Mouse (Mus musculus): Measurements from ENCODE around the gene Rpl18a. TPM values are rescaled to one million over a fixed set of nuclear protein-coding genes. Genes with fewer than 3 reads are reported as not detected.

The Rpl18a gene
- polyA plus RNA-seq, 1 experiment from 2014 or later: 2,572 TPM

DNA sequence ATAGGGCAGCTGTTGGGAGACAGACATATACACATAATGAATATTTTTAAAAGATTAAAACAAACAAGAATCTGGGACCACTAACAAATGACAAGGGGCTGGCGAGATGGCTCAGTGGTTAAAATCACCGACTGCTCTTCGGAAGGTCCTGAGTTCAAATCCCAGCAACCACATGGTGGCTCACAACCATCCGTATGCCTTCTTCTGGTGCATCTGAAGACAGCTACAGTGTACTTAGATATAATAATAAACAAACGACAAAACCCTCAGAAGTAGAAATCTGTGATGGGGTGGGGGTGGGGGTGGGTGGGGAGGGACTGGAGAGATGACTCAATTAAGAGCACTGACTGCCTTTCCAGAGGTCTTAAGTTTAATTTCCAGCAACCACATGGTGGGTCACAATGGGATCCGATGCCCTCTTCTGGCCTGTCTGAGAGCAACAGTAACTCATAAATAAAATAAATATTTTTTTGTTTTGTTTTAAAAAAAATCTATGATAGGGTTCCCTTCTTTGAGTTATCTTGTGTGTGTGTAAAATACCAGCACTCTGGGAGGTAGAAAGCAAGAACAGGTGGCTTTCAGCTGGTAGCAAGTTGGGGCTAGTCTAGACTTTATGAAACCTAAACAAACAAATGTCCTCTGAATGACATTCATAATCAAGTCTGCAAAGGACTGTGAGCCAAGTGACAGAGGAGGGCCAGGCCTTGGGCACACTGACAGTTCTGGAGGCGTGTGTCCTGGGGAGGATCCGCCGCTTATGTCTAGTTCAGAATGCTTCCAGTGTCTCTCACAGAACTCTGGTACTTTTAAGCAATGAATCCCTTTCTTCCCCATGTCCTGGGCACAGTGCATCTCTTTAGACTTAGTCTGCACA lies 23.1 kb upstream of the Rpl18a start:
- no peaks in the 10 kb centered on the region for H3K27me3 ChIP-seq
- ATAC-seq (ENCODE audit: low read depth): no peak
- WGBS: 95% methylated on average over 9 of the region's 9 CpGs
- no peaks in the 10 kb centered on the region for H3K4me1 ChIP-seq (replicated peaks)
- H3K9me3 ChIP-seq: no peaks in the 10 kb centered on the region
- H3K4me3 ChIP-seq: no peak overlapping the region
- no peak overlapping the region for H3K4me2 ChIP-seq
- H3K9ac ChIP-seq: no peak overlapping the region
- peaks cover 70% of the 10 kb centered on the region for H3K36me3 ChIP-seq
- no peak overlapping the region for H3K27ac ChIP-seq (replicated peaks)

DNA sequence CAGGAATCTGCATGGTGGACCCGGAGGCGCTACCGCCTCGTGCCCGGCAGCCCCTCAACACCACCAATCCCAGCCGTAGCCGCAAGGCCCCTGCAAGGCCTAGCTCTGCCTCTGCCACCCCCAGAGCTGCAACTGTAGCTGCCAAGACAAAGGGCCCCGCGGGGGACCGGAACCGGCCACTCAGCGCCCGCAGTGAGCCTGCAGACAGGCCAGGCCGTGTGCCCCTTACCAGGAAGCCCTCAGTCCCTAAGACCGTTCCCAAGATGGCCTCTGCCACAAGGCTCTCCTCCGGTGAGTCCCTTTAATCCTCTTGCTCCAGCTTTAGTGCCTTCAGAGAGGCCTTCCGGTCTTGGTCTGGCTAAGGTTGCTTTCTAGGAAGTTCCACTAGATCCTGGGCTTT lies 17.5 kb upstream of the Rpl18a start:
- Histone ChIP-seq H3K4me3 (no peak overlapping the region), H3K9ac (peak overlapping the region; percentile 17; the same call in 1 of the 2 replicates), H3K9me3 (no peaks in the 10 kb centered on the region), H3K27me3 (no peaks in the 10 kb centered on the region), H3K27ac (replicated peaks) (no peak overlapping the region), H3K4me1 (replicated peaks) (no peaks in the 10 kb centered on the region), H3K36me3 (peaks cover 91% of the 10 kb centered on the region), H3K4me2 (no peak overlapping the region)
- ATAC-seq (ENCODE audit: low read depth): no peak
- 93% methylated on average over 17 of the region's 17 CpGs for WGBS

DNA sequence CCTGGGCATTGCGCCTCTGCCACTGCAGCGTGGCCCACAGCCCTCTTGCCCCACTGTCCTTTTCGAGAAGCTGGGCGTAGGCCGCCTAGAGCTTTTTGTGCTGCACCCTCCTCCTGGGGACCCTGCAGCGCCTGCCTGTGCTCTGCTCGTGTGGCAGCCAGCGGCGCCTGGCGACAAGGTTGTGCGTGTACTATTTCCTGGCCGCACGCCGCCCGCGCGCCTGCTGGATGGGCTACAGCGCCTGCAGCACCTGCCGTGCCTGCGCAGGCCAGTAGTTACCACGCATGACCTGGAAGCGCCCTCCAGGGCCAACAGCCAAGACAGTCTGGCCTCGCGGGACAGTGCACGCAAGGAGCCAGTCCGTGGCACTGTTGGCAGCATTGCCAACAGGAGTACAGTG lies 16.3 kb upstream of the Rpl18a start:
- no peak overlapping the region for H3K4me3 ChIP-seq
- 96% methylated on average over 26 of the region's 26 CpGs for WGBS
- H3K9me3 ChIP-seq: no peaks in the 10 kb centered on the region
- no peaks in the 10 kb centered on the region for H3K4me1 ChIP-seq (replicated peaks)
- no peak overlapping the region for H3K9ac ChIP-seq
- H3K27me3 ChIP-seq: no peaks in the 10 kb centered on the region
- no peak overlapping the region for H3K4me2 ChIP-seq
- no peak overlapping the region for H3K27ac ChIP-seq (replicated peaks)
- no peak for ATAC-seq (ENCODE audit: low read depth)
- H3K36me3 ChIP-seq: peaks cover 84% of the 10 kb centered on the region

DNA sequence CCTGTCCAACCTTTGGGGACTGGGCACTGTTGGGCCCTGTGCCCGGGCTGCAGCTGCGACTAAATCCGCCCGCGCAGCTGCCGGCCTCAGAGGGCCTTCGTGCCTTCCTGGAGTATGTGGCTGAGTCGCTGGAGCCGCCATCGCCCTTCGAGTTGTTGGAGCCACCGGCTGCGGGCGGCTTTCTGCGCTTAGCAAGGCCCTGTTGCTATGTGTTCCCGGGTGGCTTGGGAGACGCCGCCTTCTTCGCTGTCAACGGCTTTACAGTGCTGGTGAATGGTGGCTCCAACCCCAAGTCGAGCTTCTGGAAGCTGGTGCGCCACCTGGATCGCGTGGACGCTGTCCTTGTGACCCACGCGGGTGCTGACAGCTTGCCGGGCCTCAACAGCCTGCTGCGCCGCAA lies 15.7 kb upstream of the Rpl18a start:
- H3K36me3 ChIP-seq: peaks cover 79% of the 10 kb centered on the region
- no peak for ATAC-seq (ENCODE audit: low read depth)
- WGBS: 93% methylated on average over 30 of the region's 30 CpGs

DNA sequence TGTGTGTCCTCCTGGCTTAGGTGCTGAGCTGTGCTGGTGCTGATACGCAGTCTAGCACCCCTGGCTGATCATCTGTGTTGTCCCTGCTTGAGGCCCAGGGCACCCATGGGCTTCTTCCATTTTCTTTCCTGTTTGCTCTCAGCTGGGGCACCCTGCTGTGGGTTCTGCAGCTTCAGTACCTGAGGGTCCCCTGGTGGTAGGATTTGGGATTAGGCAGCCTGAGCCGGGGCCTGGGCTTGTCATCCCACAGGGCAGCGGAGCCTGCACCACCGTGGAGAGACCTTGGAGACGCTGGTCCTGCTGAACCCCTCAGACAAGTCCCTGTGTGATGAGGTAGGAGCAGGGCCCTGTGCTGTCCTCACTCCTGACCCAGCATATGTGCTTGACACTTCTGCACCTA lies 14.4 kb upstream of the Rpl18a start:
- WGBS: 80% methylated on average over 5 of the region's 5 CpGs
- Histone ChIP-seq H3K36me3 (peaks cover 65% of the 10 kb centered on the region), H3K4me3 (no peak overlapping the region), H3K9me3 (no peaks in the 10 kb centered on the region), H3K27me3 (no peaks in the 10 kb centered on the region), H3K4me2 (no peak overlapping the region), H3K27ac (replicated peaks) (no peak overlapping the region), H3K4me1 (replicated peaks) (peaks cover 11% of the 10 kb centered on the region), H3K9ac (no peak overlapping the region)
- ATAC-seq (ENCODE audit: low read depth): no peak

More for the DNA sequence above, 15.7 kb upstream of the Rpl18a start:
- no peaks in the 10 kb centered on the region for H3K27me3 ChIP-seq
- no peaks in the 10 kb centered on the region for H3K9me3 ChIP-seq
- no peak overlapping the region for H3K4me2 ChIP-seq
- no peak overlapping the region for H3K9ac ChIP-seq
- no peak overlapping the region for H3K27ac ChIP-seq (replicated peaks)
- no peaks in the 10 kb centered on the region for H3K4me1 ChIP-seq (replicated peaks)
- no peak overlapping the region for H3K4me3 ChIP-seq

DNA sequence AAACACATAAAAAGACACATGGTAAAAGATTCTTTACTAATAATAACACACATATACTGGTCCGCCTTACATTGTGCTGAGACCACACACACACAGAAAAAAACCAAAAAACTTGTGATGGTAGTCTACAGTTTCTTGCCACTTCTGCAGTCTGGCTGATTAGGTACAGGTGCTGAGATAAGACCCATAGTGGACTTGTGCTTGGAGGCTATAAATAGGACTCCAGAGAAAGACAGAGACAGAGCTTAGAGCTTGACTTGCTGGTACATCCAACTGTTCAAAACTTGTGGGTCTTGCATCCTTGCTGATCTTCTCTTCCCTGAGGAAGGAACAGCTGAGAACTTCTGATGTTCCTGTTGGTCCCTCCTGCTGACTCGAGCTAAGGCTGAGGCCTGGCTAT lies 10.3 kb upstream of the Rpl18a start:
- Histone ChIP-seq H3K9ac (no peak overlapping the region), H3K27me3 (peaks cover 19% of the 10 kb centered on the region), H3K4me1 (replicated peaks) (peaks cover 21% of the 10 kb centered on the region), H3K9me3 (no peaks in the 10 kb centered on the region), H3K27ac (replicated peaks) (no peak overlapping the region), H3K4me3 (peak overlapping the region; percentile 86; the same call in 1 of the 2 replicates), H3K4me2 (no peak overlapping the region), H3K36me3 (peaks cover 24% of the 10 kb centered on the region)
- WGBS: 100% methylated on average over 2 of the region's 2 CpGs
- ATAC-seq (ENCODE audit: low read depth): no peak

DNA sequence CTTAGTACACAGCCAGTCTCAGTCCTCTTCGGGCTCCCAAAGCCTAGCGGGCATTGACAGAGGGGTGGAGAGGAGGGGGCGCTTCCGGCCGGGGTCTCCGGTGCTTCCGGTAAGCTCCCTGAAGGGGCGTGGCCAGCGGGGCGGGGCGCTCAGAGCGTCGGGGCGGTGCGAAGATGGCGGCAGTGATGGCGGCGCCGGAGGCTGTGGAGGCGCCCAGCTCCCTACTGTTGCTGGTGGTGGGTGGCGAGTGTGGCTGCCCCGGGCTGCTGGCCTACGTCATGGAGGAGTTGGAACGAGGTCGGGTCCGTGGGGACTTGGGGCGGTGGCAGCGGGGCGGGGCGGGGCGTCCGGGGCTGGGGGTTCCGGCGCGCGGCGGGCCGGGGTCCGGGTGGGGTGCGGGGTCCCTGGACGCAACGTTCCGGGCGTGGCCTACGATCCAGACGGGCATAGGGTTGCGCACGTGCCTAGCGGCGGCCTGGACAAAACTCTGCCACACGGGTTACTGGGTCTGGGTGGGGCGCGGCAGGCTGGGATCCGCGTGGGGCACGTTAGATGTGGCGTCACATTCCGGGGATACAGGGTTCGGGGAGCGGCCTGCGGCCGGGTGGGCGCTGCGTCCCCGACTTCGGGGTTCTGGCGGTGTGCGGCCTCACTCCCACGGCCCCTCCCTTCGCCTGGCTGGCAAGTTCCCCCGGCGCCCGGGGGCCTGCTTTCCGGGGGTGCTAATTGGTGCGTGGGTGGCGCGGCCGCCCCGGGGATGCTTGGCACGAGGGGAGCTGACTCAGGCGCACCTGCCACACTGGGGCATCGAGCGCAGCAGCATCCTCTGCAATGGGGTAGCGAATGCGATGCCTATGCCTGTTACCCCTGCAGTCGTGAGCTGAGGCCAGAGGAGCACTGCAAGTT lies 8.9 kb upstream of the Rpl18a start, which contains the start of gene Map1s:
Map1s (plus strand) TSS at position 102 of the 906 bp plus-strand sequence.
- WGBS: under 1% methylated on average over 79 of the region's 86 CpGs
- H3K9ac ChIP-seq: peak within 1 kb of the TSS; percentile 93
- H3K36me3 ChIP-seq: peaks cover 11% of the 10 kb centered on the region
- no peaks in the 10 kb centered on the region for H3K9me3 ChIP-seq
- peak within 1 kb of the TSS; percentile 86 for H3K4me3 ChIP-seq
- H3K27me3 ChIP-seq: peaks cover 30% of the 10 kb centered on the region
- peak within 1 kb of the TSS; percentile 91 for H3K4me2 ChIP-seq
- peak within 1 kb of the TSS; percentile 93 for H3K27ac ChIP-seq (replicated peaks)
- ATAC-seq (ENCODE audit: low read depth): peak; percentile 95
- peaks cover 21% of the 10 kb centered on the region for H3K4me1 ChIP-seq (replicated peaks)

DNA sequence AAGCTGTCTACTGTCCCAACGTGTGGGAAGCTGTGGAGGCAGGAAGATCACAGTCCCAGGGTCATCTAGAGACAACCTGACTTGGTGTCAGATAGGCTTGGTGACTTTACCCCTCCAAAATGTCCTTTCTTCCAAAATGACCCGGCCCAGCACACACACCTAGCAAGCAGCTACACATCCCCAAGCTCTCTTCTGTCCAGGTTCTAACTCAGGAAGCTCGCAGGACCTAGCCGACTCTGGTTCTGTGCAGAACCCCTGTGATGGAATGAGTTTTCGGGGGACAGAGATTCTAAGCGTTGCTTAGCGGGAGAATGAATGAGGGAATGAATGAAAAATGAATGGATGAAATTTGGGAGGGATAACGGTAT lies 8.2 kb upstream of the Rpl18a start:
- Histone ChIP-seq H3K27me3 (peaks cover 33% of the 10 kb centered on the region), H3K9me3 (no peaks in the 10 kb centered on the region), H3K4me1 (replicated peaks) (peaks cover 21% of the 10 kb centered on the region), H3K36me3 (peaks cover 4% of the 10 kb centered on the region; the same call in 1 of the 2 replicates), H3K9ac (peak overlapping the region; percentile 93), H3K4me2 (peak overlapping the region; percentile 91), H3K4me3 (peak overlapping the region; percentile 86), H3K27ac (replicated peaks) (peak overlapping the region; percentile 93)
- ATAC-seq (ENCODE audit: low read depth): peak; percentile 37
- 22% methylated on average over 8 of the region's 8 CpGs for WGBS

DNA sequence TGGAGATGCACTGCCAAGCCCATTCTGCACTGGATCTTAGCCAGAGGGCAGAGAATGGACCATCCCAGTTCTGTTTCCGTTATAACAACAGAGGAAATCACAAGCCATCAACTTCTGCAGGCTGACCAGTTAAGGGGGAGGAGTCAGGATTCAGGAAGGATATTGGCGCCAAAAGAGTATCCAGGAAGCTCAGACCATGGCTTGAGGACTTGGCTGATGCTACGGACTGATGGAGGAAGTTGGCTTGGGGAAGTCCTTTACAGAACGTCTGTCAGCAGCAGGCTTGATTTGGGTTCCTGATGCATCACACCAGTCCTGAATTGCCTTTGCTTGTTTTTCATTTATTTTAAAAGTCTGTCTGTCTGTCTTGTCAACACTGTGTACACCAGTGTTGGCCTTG lies 7.3 kb upstream of the Rpl18a start:
- H3K9me3 ChIP-seq: no peaks in the 10 kb centered on the region
- no peak overlapping the region for H3K27ac ChIP-seq (replicated peaks)
- H3K9ac ChIP-seq: no peak overlapping the region
- peaks cover 35% of the 10 kb centered on the region for H3K27me3 ChIP-seq
- peaks cover 21% of the 10 kb centered on the region for H3K4me1 ChIP-seq (replicated peaks)
- H3K36me3 ChIP-seq: peaks cover 2% of the 10 kb centered on the region; the same call in 1 of the 2 replicates
- WGBS: 71% methylated on average over 4 of the region's 4 CpGs
- no peak overlapping the region for H3K4me2 ChIP-seq
- no peak overlapping the region for H3K4me3 ChIP-seq
- ATAC-seq (ENCODE audit: low read depth): no peak

DNA sequence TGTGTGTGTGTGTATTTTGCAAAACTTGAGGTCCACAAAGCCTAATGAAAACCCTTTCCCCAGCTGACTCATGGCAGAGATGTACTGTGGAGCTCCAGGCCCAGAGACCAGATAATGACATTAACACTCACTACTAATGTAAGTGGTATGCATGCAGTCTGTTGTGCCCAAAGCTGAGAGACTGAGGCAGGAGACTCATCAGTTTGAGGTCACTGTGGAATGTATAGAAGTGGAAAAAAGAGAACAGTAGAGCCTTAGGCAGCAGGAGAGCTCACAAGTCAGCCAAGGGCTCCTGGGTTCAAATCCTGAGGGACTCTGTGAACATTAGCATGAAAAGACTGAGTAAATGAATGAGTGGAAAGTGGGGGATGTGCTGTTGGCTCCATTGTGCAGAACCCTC lies 6.4 kb upstream of the Rpl18a start:
- H3K27ac ChIP-seq (replicated peaks): no peak overlapping the region
- no peak for ATAC-seq (ENCODE audit: low read depth)
- H3K36me3 ChIP-seq: no peaks in the 10 kb centered on the region
- no peak overlapping the region for H3K4me2 ChIP-seq
- H3K4me1 ChIP-seq (replicated peaks): peaks cover 23% of the 10 kb centered on the region
- H3K9ac ChIP-seq: no peak overlapping the region
- no peaks in the 10 kb centered on the region for H3K9me3 ChIP-seq
- no peak overlapping the region for H3K4me3 ChIP-seq
- H3K27me3 ChIP-seq: peaks cover 35% of the 10 kb centered on the region

DNA sequence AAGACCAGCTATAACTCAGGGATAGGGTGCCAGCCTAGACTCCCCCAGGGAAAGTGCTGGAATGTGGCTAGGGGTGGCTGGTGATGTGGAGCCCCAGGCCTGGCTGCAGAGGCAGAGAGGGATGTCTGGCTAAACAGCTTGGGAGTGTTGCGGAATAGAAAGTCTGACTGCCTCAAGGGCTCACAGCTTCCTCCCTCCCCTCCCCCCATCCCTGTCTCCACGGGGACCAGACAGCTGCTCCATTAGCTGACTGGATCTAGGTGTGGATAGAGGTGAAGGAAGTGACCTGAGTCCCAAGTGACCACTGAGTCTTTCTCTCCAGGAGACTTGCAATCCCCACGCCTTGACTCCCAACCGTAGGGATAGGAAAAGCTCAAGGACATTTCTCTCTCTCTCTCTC lies 5.9 kb upstream of the Rpl18a start:
- Histone ChIP-seq H3K4me3 (no peak overlapping the region), H3K27ac (replicated peaks) (no peak overlapping the region), H3K4me1 (replicated peaks) (peaks cover 28% of the 10 kb centered on the region), H3K9ac (peak overlapping the region; percentile 54), H3K4me2 (no peak overlapping the region), H3K9me3 (no peaks in the 10 kb centered on the region), H3K36me3 (no peaks in the 10 kb centered on the region), H3K27me3 (peaks cover 35% of the 10 kb centered on the region)
- ATAC-seq (ENCODE audit: low read depth): no peak
- WGBS: 53% methylated on average over 4 of the region's 4 CpGs

DNA sequence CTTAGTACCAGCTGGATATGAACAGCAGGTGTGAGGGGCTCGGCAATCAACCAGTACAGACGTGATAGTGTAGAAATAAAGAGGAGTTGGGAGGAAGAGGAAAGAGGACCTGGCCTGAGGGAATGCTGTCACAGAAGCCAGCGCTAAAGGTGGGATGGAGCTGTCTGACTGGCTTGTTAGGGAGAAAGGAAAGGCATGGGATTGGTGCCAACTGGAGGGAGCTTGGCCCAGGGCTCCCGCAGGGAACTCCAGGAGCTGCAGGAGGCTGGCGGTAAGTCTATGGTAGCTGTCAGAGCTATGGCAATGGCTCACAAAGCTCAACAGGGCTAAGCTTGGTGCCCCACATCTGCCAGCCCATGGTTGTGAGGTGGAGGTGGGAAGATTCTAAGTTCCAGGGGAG lies 5.0 kb upstream of the Rpl18a start:
- H3K4me1 ChIP-seq (replicated peaks): peaks cover 24% of the 10 kb centered on the region
- no peaks in the 10 kb centered on the region for H3K9me3 ChIP-seq
- H3K36me3 ChIP-seq: no peaks in the 10 kb centered on the region
- no peak overlapping the region for H3K27ac ChIP-seq (replicated peaks)
- H3K27me3 ChIP-seq: peaks cover 35% of the 10 kb centered on the region
- 0 out of 2 replicates have a peak overlapping the region, but pooled peaks have one; percentile 17 for H3K9ac ChIP-seq
- no peak overlapping the region for H3K4me3 ChIP-seq
- WGBS: 37% methylated on average over 5 of the region's 5 CpGs
- ATAC-seq (ENCODE audit: low read depth): no peak
- H3K4me2 ChIP-seq: no peak overlapping the region
